Mouse (Mus musculus) C2C12 (cell line): Measurements from ENCODE around the gene Prr3.

Experiments
- CEBPB ChIP-seq: IDR thresholded peaks from one replicate; pipeline ENCODE4 v1.6.1; 2011; ENCODE audit warnings: low read depth, mild to moderate bottlenecking, control low read depth, moderate library complexity
- CTCF ChIP-seq: IDR thresholded peaks from one replicate; pipeline ENCODE4 v1.5.1; 2011; ENCODE audit not compliant: control insufficient read depth, insufficient read depth, insufficient read length
- FOSL1 ChIP-seq: IDR thresholded peaks from one replicate; pipeline ENCODE4 v1.8.0; 2011; ENCODE audit warnings: mild to moderate bottlenecking, low read length; ENCODE audit not compliant: poor library complexity, insufficient read depth, severe bottlenecking
- MYOG ChIP-seq: IDR thresholded peaks from one replicate; pipeline ENCODE4 v1.6.1; 2011; ENCODE audit not compliant: control insufficient read depth, insufficient read length; ENCODE audit errors: extremely low read depth
- USF1 ChIP-seq: IDR thresholded peaks from one replicate; pipeline ENCODE4 v1.6.1; 2011; ENCODE audit warnings: low read depth, mild to moderate bottlenecking, control low read depth, moderate library complexity

GRCm38 (mm10) chr17:35963279-35963678, 16.8 kb downstream of the Prr3 start:
- TF ChIP-seq CTCF (no peak), MYOG (no peak), USF1 (no peak), CEBPB (no peak), FOSL1 (no peak)
